Mouse (Mus musculus) central nervous system, embryonic 18 days (tissue): Measurements from ENCODE around the gene Gm20547. TPM values are rescaled to one million over a fixed set of nuclear protein-coding genes. Genes with fewer than 3 reads are reported as not detected.

Experiments
- polyA plus RNA-seq: library from polyadenylated mRNA; depleted of rRNA; stranded (reverse); fragments of >200 nt; gene quantifications from 2 replicates; pipeline ENCODE4 v1.2.3, GENCODE M21; 2012; rRNA removed

Gm20547 gene
- 0.29 TPM in 1 of 2 replicates, not detected in the other for polyA plus RNA-seq

DNA sequence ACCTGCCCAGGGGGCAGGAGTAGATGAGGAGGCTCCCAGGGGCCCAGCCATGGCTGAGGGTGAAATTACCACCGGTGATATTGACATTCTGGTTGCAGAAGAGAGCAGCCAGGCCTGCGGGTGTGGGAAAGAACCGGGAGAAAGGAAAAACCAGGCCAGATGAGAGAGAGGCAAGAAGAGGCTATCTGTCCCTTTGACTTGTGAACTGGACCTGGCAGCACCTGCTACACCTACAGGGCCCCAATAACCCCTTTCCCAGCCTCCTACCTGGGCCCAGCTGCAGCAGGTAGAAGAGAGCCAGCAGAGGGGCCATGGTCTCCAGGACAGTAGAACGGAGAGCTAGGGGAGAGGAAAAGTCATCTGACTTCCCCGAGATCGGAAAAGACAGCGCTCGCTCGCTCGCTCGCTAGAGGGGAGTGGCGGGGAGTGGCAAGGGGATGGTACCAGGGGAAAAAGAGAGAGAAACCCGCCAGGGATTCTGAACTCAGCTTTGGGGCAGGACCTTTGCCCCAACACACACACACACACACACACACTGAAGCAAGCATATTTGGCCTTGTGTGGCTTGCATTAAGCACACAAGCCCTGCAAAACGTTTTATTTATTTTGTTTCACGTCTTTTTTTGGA is at the start of gene Gm20547:
Gene Gm20547, minus strand, starts transcription at position 360 of the 628 bp plus-strand sequence.

DNA sequence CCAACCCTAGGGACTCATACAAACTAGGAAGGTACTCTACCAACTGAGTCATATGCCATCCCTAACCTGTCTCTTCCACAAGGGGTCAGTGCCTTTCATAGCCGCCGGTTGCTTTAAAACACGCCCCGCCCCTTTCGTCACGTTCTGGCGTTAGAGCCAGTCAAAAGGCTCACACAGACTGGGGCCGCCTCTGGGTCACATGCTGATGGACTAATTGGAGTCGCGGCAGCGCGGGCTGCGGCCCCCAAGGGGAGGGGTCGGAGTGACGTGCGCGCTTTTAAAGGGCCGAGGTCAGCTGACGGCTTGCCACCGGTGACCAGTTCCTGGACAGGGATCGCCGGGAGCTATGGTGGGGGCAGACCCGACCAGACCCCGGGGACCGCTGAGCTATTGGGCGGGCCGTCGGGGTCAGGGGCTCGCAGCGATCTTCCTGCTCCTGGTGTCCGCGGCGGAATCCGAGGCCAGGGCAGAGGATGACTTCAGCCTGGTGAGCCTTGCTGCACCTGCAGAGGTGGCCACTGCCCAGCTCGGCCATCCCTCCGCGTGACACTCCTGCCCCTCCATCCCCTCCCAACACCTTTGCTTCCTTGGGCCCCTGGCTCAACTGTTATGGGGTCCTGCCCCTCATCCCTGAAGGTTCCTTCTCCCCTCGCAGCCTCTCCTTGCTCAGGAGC is 49.4 kb upstream of the Gm20547 start, which contains the start of gene Neu1:
Gene Neu1, plus strand, starts transcription at position 193 of the 674 bp plus-strand sequence.

DNA sequence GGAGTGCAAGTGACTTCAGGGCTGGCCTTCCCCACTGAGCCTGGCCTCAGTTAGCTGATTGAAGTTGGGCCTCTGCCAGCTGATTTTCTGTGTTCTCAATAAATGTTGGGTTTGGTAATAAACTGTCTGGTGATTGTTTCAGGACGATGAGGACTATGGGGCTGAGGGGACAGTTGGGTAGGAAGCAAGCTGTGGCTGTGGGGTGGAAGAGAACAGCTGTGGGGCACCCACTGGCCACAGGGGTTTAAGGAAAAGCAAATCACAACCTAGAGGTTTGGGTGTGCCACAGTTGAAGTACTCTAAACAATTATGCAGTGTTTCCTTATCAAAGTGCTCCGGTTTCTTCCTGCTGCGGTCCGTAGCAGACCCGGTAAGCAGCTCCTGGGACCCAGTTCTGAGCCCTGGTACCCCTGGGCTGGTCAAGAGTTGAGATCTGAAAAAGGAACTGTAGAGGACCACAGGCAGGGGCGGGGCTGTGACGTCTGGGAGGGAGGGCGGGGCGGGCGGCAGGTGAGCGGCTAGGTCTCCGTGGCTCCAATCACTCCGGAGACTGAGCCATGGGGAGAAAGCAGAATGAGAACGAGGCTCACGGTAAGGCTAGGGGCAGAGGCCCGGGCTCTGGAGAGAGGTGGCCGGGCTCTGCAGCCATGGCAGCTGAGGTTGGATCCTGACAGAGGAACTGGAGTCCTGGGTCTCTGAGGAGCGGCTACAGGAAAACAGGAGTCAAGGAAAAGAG is 32.3 kb upstream of the Gm20547 start, which contains the start of gene Slc44a4:
Gene Slc44a4, plus strand, starts transcription at position 537 of the 736 bp plus-strand sequence.

DNA sequence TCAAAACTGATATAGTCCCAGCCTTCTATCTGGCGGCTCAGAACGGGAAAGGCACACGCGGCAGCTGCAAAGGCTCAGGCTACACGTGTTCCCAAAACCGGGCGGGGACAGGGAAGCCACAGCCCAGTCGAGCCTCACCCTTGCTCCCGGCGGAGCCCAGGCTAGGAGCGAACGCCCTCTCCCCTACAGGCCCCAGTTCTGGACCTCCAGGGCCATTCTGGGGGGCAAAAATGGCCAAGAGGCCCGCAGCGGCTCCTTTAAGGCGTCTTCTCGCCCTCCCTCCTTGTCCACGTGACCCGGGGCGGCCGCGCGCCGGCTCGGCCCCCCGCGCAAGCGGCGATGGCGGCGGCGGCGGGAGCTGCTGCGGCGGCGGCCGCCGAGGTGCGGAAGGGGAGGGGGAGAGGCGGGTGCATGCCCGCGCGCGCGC is 16.3 kb upstream of the Gm20547 start, which contains the start of the genes C2 and Ehmt2:
Gene C2, minus strand, starts transcription at position 106 of the 427 bp plus-strand sequence.
Gene Ehmt2, plus strand, starts transcription at position 310 of the 427 bp plus-strand sequence.

DNA sequence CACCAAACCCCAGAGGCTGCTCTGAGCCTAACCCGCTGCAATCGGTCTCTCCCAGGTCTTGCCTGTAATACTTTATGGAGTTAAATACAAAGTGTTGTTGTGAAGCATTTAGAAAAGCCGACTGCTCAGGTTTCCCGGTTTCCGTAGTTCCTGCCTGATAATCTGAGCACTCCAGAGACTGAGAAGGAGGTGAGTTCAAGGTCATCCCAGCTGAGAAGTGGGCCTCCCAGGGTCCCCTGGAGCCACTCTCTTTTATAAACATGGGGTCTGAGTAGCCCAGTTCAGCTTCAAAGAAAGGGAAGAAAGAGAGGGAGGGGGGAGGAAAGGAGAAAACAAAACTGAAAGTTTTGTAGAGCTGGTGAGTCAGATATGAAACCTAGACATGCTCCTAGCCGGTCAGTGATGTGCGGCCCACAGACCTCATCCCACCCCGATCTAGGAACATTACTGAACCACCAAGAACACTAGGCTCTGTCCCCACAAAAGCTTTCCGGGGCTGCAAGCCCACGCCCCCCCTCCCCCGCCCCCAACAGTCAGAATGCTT is 2.4 kb downstream of the Gm20547 start, which contains the start of gene Zbtb12:
Gene Zbtb12, plus strand, starts transcription at position 148 of the 544 bp plus-strand sequence.

DNA sequence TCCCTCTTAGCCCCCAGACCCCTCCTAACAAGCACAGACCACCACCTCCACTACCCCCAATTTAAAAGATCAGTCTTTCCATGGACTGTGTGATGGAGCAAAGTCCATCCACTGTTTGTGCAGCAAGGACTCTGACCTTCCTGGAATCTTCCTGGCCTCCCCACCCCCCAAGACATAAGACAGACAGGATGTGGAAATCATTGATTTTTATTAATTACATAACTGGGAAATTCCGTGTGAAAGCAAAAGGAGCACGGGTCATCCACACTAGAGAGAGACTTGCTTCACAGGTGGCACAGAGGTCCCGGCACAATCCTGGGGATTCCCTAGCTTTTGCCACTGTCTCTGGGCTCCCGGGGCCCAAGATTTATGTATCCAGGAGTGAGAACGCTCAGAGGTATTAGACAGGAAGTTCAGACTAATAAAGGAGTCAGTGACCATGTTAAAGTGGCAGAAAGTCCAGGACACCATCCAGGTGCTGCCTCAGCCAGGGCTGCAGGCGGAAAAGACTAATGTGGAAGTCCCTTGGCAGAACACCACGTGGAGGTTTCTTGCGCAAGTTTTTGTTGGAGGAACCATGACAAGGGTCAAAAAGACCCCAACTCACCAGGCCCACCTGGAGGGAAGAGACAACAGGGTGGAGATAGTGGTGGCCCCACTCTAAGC is 19.3 kb downstream of the Gm20547 start, which contains the start of gene Cfb:
Gene Cfb, minus strand, starts transcription at position 103 of the 666 bp plus-strand sequence.

DNA sequence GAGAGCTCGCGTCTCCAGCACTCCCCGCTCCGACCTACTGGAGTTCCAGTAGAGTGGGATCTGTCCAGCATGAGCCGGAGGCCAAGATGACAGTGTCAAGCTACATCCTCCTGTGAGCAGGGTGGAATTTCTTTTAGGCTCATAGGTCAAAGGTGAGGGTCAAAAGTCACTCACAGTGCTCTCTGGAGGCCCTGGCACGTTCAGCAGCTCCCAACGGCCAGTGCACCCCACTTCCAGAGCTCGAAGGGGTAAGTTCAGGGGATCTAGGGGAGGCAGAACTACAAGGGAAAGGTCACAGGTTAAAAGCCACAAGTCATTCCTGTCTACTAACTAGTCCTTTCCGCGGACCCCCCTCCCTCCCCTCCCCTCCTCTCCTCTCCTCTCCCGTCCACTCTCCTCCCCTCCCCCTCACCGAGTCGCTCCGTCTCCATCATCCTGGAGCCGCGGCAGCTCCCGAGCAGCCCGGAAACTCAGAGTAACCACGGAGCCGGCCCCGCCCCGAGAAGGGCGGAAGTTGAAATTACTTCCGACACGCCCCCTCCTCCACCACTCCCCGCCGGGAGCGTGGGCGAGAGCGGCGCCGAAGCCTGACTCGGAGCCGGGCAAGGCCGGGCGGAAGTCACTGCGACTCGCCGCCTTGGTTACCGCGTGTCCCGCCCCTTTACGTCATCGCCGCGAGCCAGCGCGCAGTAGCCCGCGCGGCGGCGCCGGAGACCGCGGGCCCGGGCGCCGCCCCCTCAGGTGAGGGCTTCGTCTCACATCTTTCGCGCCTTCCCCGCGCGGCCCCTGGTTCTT is 31.9 kb downstream of the Gm20547 start, which contains the start of the genes Skiv2l and Nelfe:
Gene Skiv2l, minus strand, starts transcription at position 489 of the 795 bp plus-strand sequence.
Gene Nelfe, plus strand, starts transcription at position 670 of the 795 bp plus-strand sequence.

DNA sequence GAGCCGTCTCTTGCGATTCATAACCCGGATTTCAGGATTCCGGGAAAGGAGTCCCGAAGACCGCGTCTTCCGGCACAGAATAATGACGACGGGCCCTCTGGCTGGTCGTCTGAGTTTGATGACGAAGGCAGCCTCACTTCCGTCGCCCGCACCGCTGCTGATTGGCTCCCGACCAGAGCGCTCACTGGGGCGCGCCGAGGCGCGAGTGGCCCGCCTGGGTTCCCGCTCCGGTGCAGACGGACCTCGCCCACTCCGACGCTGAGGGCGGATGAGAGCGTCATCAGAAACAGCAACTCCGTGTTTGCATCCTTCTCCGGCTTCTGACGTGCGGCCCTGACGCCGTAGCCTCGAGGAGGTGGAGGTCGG is 45.0 kb downstream of the Gm20547 start, which contains the start of the genes Stk19 and Dxo:
Gene Stk19, minus strand, starts transcription at position 90 of the 366 bp plus-strand sequence.
Gene Dxo, plus strand, starts transcription at position 164 of the 366 bp plus-strand sequence.

Other genes starting within 250 kb of the Gm20547 start
- gene Fkbpl, start 237.3 kb downstream of the Gm20547 start, polyA plus RNA-seq: 5.0 and 5.4 TPM in 2 replicates
- gene Atf6b, start 234.9 kb downstream of the Gm20547 start, polyA plus RNA-seq: 95.0 and 101 TPM in 2 replicates
- gene Tnxb, start 211.5 kb downstream of the Gm20547 start, polyA plus RNA-seq: 1.2 and 1.4 TPM in 2 replicates
- 0.63 and 1.0 TPM in 2 replicates for gene C4b, start 138.2 kb downstream of the Gm20547 start, polyA plus RNA-seq
- 0.08 TPM in 1 of 2 replicates, not detected in the other for gene Cyp21a1, start 77.5 kb downstream of the Gm20547 start, polyA plus RNA-seq
- gene Stk19, start 45.1 kb downstream of the Gm20547 start, polyA plus RNA-seq: 75.7 and 76.3 TPM in 2 replicates
- 61.1 and 67.6 TPM in 2 replicates for gene Dxo, start 45.0 kb downstream of the Gm20547 start, polyA plus RNA-seq
- gene Skiv2l, start 31.8 kb downstream of the Gm20547 start, polyA plus RNA-seq: 89.7 and 90.9 TPM in 2 replicates
- gene Nelfe, start 31.7 kb downstream of the Gm20547 start, polyA plus RNA-seq: 50.7 and 54.7 TPM in 2 replicates
- 0.29 and 2.0 TPM in 2 replicates for gene Cfb, start 19.5 kb downstream of the Gm20547 start, polyA plus RNA-seq
- gene Zbtb12, start 2.6 kb downstream of the Gm20547 start, polyA plus RNA-seq: 73.3 and 74.1 TPM in 2 replicates
- gene C2, start 16.2 kb upstream of the Gm20547 start, polyA plus RNA-seq: 2.4 and 3.2 TPM in 2 replicates
- 311 and 328 TPM in 2 replicates for gene Ehmt2, start 16.4 kb upstream of the Gm20547 start, polyA plus RNA-seq
- 0.04 and 0.06 TPM in 2 replicates for gene Slc44a4, start 32.4 kb upstream of the Gm20547 start, polyA plus RNA-seq
- gene Neu1, start 49.2 kb upstream of the Gm20547 start, polyA plus RNA-seq: 30.5 and 30.9 TPM in 2 replicates
- 8.8 and 9.7 TPM in 2 replicates for gene Hspa1b, start 77.2 kb upstream of the Gm20547 start, polyA plus RNA-seq
- gene Gm20481, start 87.9 kb upstream of the Gm20547 start, polyA plus RNA-seq: not detected in 2 replicates
- 13.2 and 13.5 TPM in 2 replicates for gene Hspa1a, start 90.1 kb upstream of the Gm20547 start, polyA plus RNA-seq
- gene Hspa1l, start 90.7 kb upstream of the Gm20547 start, polyA plus RNA-seq: 0.62 and 0.90 TPM in 2 replicates
- 93.6 and 101 TPM in 2 replicates for gene Lsm2, start 99.8 kb upstream of the Gm20547 start, polyA plus RNA-seq
- gene Vars, start 118.9 kb upstream of the Gm20547 start, polyA plus RNA-seq: 78.1 and 85.3 TPM in 2 replicates
- 0.48 TPM in 2 replicates for gene Vwa7, start 134.5 kb upstream of the Gm20547 start, polyA plus RNA-seq
- 2.1 and 2.3 TPM in 2 replicates for gene Sapcd1, start 146.0 kb upstream of the Gm20547 start, polyA plus RNA-seq
- gene Msh5, start 164.7 kb upstream of the Gm20547 start, polyA plus RNA-seq: 2.7 and 3.0 TPM in 2 replicates
- gene Clic1, start 167.9 kb upstream of the Gm20547 start, polyA plus RNA-seq: 45.7 and 47.6 TPM in 2 replicates
- gene Ddah2, start 177.0 kb upstream of the Gm20547 start, polyA plus RNA-seq: 243 and 254 TPM in 2 replicates
- gene Ly6g6c, start 183.3 kb upstream of the Gm20547 start, polyA plus RNA-seq: 2.1 TPM in 1 of 2 replicates, not detected in the other
- gene Mpig6b, start 184.1 kb upstream of the Gm20547 start, polyA plus RNA-seq: 0.03 and 0.10 TPM in 2 replicates
- 6.6 and 10.1 TPM in 2 replicates for gene Ly6g6e, start 194.9 kb upstream of the Gm20547 start, polyA plus RNA-seq
- 1.3 and 1.6 TPM in 2 replicates for gene Ly6g6d, start 196.0 kb upstream of the Gm20547 start, polyA plus RNA-seq
- 0.09 and 0.19 TPM in 2 replicates for gene Ly6g6f, start 203.6 kb upstream of the Gm20547 start, polyA plus RNA-seq
- 110 and 114 TPM in 2 replicates for gene Abhd16a, start 207.2 kb upstream of the Gm20547 start, polyA plus RNA-seq
- gene Ly6g5c, start 226.2 kb upstream of the Gm20547 start, polyA plus RNA-seq: not detected in 2 replicates
- 2.3 TPM in 2 replicates for gene Ly6g5b, start 233.4 kb upstream of the Gm20547 start, polyA plus RNA-seq
- gene Gpank1, start 239.4 kb upstream of the Gm20547 start, polyA plus RNA-seq: 17.4 and 18.3 TPM in 2 replicates
- gene Csnk2b, start 240.0 kb upstream of the Gm20547 start, polyA plus RNA-seq: 170 and 198 TPM in 2 replicates
- 5.2 and 5.6 TPM in 2 replicates for gene D17H6S53E, start 244.3 kb upstream of the Gm20547 start, polyA plus RNA-seq